Mouse (Mus musculus) limb, embryonic 11.5 days (tissue): ENCODE results near the gene Lhfp. TPM values are rescaled to one million over a fixed set of nuclear protein-coding genes. Genes with fewer than 3 reads are reported as not detected.

Experiments used
- ATAC-seq: fragments of 200-750 bp; cut with Nextera tagmentation; 2 replicates; pipeline ENCODE4 v1.8.0; 2017; ENCODE audit warnings: low read depth; ENCODE audit not compliant: insufficient number of reproducible peaks, low FRiP score, low TSS enrichment
- DNase-seq: peaks from one replicate; pipeline ENCODE4 v3.0.0-alpha.2; 2015; ENCODE audit warnings: low spot score
- H3K27ac ChIP-seq: fragments of 300-500 bp; sonication (generic); replicated peaks from 2 replicates; pipeline ENCODE4 v1.5.1; 2014; ENCODE audit warnings: low read depth, mild to moderate bottlenecking, low read length
- H3K27me3 ChIP-seq: fragments of 300-500 bp; sonication (generic); 2 replicates; pipeline ENCODE4 v1.6.1; 2014; ENCODE audit warnings: mild to moderate bottlenecking, low read length, mixed read lengths; ENCODE audit not compliant: control insufficient read depth, insufficient read depth
- H3K36me3 ChIP-seq: fragments of 300-500 bp; sonication (generic); 2 replicates; pipeline ENCODE4 v1.6.1; 2014; ENCODE audit warnings: mild to moderate bottlenecking, low read length, moderate library complexity, mixed read lengths; ENCODE audit not compliant: control insufficient read depth, insufficient read depth
- H3K4me1 ChIP-seq: fragments of 300-500 bp; sonication (generic); 2 replicates; pipeline ENCODE4 v1.6.1; 2014; ENCODE audit warnings: low read length, mixed read lengths; ENCODE audit not compliant: control insufficient read depth, insufficient read depth
- H3K4me2 ChIP-seq: fragments of 300-500 bp; sonication (generic); 2 replicates; pipeline ENCODE4 v1.6.1; 2014; ENCODE audit warnings: low read depth, mild to moderate bottlenecking, moderate library complexity; ENCODE audit not compliant: severe bottlenecking
- H3K4me3 ChIP-seq: fragments of 300-500 bp; sonication (generic); 2 replicates; pipeline ENCODE4 v1.5.1; 2014; ENCODE audit warnings: low read depth, low read length
- H3K9ac ChIP-seq: fragments of 300-500 bp; sonication (generic); 2 replicates; pipeline ENCODE4 v1.6.1; 2014; ENCODE audit warnings: mild to moderate bottlenecking, low read length
- H3K9me3 ChIP-seq: fragments of 300-500 bp; sonication (generic); 2 replicates; pipeline ENCODE4 v1.6.1; 2016; ENCODE audit warnings: low read length; ENCODE audit not compliant: control insufficient read depth
- WGBS: fragments of 180-500 bp; shearing (Covaris S2); extraction: QIAGEN DNeasy Blood & Tissue Kit; methylation state at CpG from one replicate; pipeline ENCODE4 v1.1.7; 2014; 5-methylcytosine and 5-hydroxymethylcytosine counted together
- polyA plus RNA-seq: library from polyadenylated mRNA; unstranded; fragments of >200 nt; fragmentation: Nextera tagmentation; extraction: Ambion mirVana; gene quantifications from 2 replicates; pipeline ENCODE4 v1.2.1, GENCODE M21; 2014

Gene Lhfp
- polyA plus RNA-seq, 1 experiment from 2014 or later = 61.0 TPM

DNA sequence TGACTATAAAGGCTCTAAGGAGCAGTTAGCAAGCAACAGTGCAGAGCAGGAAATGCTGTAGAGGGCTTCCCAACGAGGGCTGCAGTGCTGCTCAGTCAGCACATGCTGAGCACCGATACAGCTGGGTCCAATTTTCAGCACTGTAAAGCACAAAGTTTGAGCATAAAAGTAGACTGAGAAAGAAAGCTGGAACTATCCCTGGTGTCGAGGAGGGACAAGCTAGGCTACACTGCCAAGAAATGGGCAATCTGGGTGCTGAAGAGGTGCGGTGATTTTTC is 24.7 kb downstream of the Lhfp start:
- Histone ChIP-seq H3K9me3 (no peaks in the 10 kb centered on the region), H3K27me3 (no peaks in the 10 kb centered on the region), H3K36me3 (no peaks in the 10 kb centered on the region), H3K4me2 (no peak overlapping the region), H3K27ac (no peak overlapping the region), H3K4me1 (peaks cover 6% of the 10 kb centered on the region; the same call in 1 of the 2 replicates), H3K4me3 (no peak overlapping the region), H3K9ac (no peak overlapping the region)
- 47% methylated on average over 4 of the region's 4 CpGs for WGBS
- DNase-seq (no peak), ATAC-seq (no peak)

DNA sequence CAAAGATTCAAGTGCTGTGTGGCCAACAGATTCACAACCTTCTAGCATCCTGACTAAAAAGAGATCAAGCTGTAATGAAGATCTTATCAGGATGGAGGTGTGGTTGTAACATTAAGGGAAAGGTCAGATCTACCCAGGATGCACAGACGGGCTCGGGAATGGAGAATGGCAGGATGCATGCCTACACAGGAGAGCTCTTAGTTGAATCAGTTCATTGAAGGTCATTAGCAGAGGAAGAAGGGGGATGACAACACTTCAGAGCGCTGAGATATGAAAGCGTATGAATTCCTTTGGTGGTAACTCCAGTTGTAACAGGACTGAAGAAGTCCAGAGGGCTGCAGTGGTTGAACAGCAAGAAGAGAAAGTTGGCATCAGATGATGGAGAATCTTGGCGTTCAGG is 27.1 kb downstream of the Lhfp start:
- 92% methylated on average over 5 of the region's 5 CpGs for WGBS
- H3K36me3 ChIP-seq = no peaks in the 10 kb centered on the region
- DNase-seq = no peak
- peaks cover 6% of the 10 kb centered on the region; the same call in 1 of the 2 replicates for H3K4me1 ChIP-seq
- H3K4me2 ChIP-seq = no peak overlapping the region
- no peak overlapping the region for H3K9ac ChIP-seq
- no peaks in the 10 kb centered on the region for H3K9me3 ChIP-seq
- H3K4me3 ChIP-seq = no peak overlapping the region
- no peak for ATAC-seq
- H3K27me3 ChIP-seq = no peaks in the 10 kb centered on the region
- no peak overlapping the region for H3K27ac ChIP-seq

DNA sequence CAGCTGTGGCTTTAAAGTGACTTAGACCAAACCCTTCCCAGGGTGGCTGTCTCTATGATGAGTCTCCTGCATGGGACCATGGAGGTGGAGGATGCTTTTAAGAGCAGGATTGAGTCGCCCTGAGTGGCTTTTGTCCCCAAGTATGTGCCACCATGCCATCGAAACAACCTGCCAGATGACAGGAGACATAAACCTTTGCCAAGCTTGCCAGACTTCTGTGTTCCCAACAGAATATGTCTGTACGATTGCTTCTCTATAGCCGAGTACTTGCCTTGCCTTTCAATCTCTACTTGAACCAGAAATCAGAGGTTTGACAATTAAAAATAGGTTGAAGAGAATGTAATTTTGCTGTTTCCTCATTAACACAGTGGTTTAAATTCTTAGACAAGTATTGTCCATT is 32.9 kb downstream of the Lhfp start:
- Histone ChIP-seq H3K4me1 (no peaks in the 10 kb centered on the region), H3K27me3 (no peaks in the 10 kb centered on the region), H3K9me3 (no peaks in the 10 kb centered on the region), H3K9ac (no peak overlapping the region), H3K4me3 (no peak overlapping the region), H3K36me3 (no peaks in the 10 kb centered on the region), H3K4me2 (no peak overlapping the region), H3K27ac (no peak overlapping the region)
- no peak for ATAC-seq
- DNase-seq = no peak
- 90% methylated on average over 4 of the region's 4 CpGs for WGBS

DNA sequence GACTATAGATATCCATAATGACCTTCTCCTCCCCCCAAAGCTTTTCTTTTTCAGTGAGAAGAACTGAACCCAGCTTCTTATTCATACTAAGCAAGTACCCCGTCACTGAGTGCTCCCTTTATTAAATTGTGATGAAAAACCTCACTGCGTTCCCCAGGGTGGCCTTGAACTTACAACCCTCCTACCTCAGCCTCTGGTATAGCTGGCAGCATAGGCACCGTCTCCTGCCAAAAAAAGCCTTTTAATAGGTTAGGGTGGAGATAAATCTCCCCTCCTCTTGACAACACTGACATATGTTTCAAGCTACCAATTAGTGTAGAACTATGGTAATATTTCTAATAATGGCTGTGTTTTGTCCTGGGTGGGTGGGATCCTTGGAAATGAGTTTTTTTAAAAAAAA is 33.4 kb downstream of the Lhfp start:
- H3K9ac ChIP-seq = no peak overlapping the region
- H3K36me3 ChIP-seq = no peaks in the 10 kb centered on the region
- ATAC-seq (no peak), DNase-seq (no peak)
- H3K4me2 ChIP-seq = no peak overlapping the region
- H3K27me3 ChIP-seq = no peaks in the 10 kb centered on the region
- no peak overlapping the region for H3K27ac ChIP-seq
- no peak overlapping the region for H3K4me3 ChIP-seq
- H3K9me3 ChIP-seq = no peaks in the 10 kb centered on the region
- WGBS = 83% methylated on average over 3 of the region's 3 CpGs
- no peaks in the 10 kb centered on the region for H3K4me1 ChIP-seq

DNA sequence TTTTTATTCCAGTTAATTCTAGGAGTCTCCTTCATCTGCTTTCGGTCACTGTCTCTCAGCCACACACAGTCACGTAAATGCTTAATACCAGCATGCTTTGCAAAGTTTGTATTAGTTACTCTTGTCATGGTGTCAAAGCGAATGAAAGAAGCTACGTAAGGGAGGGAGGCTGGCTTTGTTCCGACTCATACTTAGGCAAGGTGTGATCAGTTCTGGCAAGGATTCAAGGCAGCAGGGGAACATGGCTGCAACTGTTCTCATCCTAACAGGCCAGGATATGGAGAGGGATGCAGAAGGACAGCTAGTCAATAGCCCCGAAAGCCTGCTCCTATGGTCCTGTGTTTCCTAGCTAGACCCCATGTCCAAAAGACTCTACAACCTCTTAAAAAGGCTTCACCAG is 39.0 kb downstream of the Lhfp start:
- ATAC-seq (no peak), DNase-seq (no peak)

DNA sequence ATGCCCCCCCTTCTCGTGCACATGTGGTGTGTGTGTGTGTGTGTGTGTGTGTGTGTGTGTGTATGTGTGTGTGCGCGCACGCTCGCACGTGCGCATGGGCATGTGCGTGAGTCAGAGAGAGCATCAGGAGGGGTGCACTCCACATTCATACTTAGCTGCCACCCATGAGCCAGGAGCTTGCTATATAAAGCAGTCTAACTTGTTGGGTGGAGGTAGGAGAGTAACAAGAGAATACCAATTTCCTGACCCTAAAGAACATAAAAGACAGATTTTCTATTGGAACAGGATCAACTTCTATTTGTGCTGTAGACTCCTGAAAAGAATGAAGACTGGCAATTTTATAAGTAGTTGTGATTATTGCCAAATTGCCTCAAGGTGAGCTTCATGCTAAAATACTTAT is 39.4 kb downstream of the Lhfp start:
- H3K9me3 ChIP-seq = no peaks in the 10 kb centered on the region
- no peaks in the 10 kb centered on the region for H3K27me3 ChIP-seq
- H3K4me2 ChIP-seq = no peak overlapping the region
- H3K27ac ChIP-seq = no peak overlapping the region
- H3K36me3 ChIP-seq = no peaks in the 10 kb centered on the region
- WGBS = 98% methylated on average over 8 of the region's 8 CpGs
- ATAC-seq (no peak), DNase-seq (no peak)
- no peak overlapping the region for H3K4me3 ChIP-seq
- H3K4me1 ChIP-seq = no peaks in the 10 kb centered on the region
- H3K9ac ChIP-seq = no peak overlapping the region

More for the DNA sequence above, 39.0 kb downstream of the Lhfp start:
- WGBS = 95% methylated on average over 6 of the region's 6 CpGs
- no peaks in the 10 kb centered on the region for H3K27me3 ChIP-seq
- no peak overlapping the region for H3K4me2 ChIP-seq
- H3K36me3 ChIP-seq = no peaks in the 10 kb centered on the region
- H3K9me3 ChIP-seq = no peaks in the 10 kb centered on the region
- H3K9ac ChIP-seq = no peak overlapping the region
- H3K4me3 ChIP-seq = no peak overlapping the region
- no peak overlapping the region for H3K27ac ChIP-seq
- no peaks in the 10 kb centered on the region for H3K4me1 ChIP-seq

DNA sequence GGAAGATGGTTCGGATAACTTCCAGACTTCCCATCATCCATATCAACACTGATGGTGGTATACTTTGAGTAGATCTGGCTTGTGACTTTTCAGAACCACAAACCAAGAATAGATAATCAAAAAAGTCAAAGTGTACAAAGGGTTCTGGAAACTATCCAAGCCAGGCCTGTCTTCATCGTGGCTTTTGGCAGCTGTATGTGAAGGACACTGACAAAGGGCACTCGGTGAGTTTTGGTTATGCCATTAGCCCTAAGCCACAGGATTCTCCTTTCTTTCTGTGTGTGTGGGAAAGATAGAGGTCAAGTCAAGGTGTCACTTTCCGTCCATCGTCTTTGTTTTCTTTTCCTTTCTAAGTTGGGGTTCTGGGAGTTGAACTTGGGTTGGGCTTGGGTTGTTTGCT is 42.4 kb downstream of the Lhfp start:
- no peak overlapping the region for H3K4me3 ChIP-seq
- no peaks in the 10 kb centered on the region for H3K27me3 ChIP-seq
- ATAC-seq (no peak), DNase-seq (no peak)
- peaks cover 9% of the 10 kb centered on the region; the same call in 1 of the 2 replicates for H3K4me1 ChIP-seq
- H3K9me3 ChIP-seq = no peaks in the 10 kb centered on the region
- no peak overlapping the region for H3K4me2 ChIP-seq
- H3K9ac ChIP-seq = no peak overlapping the region
- no peak overlapping the region for H3K27ac ChIP-seq
- WGBS = 92% methylated on average over 5 of the region's 5 CpGs
- no peaks in the 10 kb centered on the region for H3K36me3 ChIP-seq

DNA sequence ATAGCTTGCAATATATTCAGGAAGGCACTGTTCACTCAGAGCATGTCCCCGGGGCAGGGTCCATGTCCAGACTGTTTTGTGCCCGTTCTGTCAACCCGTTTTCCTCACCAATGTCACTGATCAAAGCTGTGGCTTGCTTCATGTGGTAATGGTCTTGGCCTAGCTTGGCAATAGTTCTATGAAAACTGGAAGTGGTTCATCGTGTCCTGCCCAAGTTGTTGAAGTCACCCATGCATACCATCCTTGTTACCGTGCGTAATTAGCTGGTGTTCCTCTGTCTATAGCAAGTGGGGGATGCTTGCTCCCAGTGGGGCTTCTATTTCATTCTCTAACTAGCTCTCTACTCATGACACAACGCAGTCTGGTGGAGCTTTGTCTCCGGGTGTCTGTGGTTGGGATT is 43.5 kb downstream of the Lhfp start:
- no peaks in the 10 kb centered on the region for H3K9me3 ChIP-seq
- ATAC-seq (no peak), DNase-seq (no peak)
- no peak overlapping the region for H3K4me3 ChIP-seq
- 92% methylated on average over 8 of the region's 8 CpGs for WGBS
- H3K36me3 ChIP-seq = no peaks in the 10 kb centered on the region
- H3K4me1 ChIP-seq = peaks cover 9% of the 10 kb centered on the region; the same call in 1 of the 2 replicates
- no peak overlapping the region for H3K4me2 ChIP-seq
- H3K27ac ChIP-seq = no peak overlapping the region
- H3K9ac ChIP-seq = no peak overlapping the region
- no peaks in the 10 kb centered on the region for H3K27me3 ChIP-seq

DNA sequence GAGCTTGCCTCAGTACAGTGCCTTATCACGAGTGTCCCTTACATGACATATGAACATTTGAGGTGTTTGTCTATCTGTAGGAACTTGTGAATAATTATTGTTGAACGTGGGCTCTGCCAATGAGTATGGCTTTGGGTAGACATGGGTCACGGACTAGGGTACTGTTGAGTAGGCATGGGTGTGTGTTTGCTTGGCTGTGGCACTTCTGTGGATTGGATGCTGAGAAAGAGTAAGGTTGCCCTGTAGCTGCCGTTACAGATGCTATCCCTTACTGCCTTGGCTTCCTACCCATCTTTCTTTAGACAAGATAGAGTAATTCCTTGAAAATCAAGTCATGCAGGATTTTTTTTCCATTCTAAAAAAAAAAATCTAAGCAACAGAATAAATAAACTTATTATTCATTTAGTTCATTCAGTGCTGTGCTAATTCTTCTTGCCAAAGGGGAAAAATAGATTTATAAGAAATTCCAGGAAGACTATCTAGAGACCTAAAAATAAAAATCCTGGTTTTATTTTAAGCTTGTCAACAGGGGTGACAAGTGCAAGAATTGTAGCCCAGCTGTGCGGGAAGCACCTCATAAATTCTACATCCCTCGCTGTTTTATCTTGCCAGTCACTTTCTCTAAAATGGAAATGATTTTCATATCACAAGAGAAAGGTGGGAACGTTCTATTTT is 45.3 kb downstream of the Lhfp start:
- ATAC-seq (no peak), DNase-seq (no peak)
- Histone ChIP-seq H3K36me3 (no peaks in the 10 kb centered on the region), H3K4me3 (no peak overlapping the region), H3K9ac (no peak overlapping the region), H3K4me1 (peaks cover 9% of the 10 kb centered on the region; the same call in 1 of the 2 replicates), H3K27ac (no peak overlapping the region), H3K27me3 (no peaks in the 10 kb centered on the region), H3K4me2 (no peak overlapping the region), H3K9me3 (no peaks in the 10 kb centered on the region)
- WGBS = 62% methylated on average over 7 of the region's 7 CpGs
